Mouse (Mus musculus) ES-CJ7 (cell line): ENCODE results near the gene Siah1a.

Experiments
- DNase-seq: peaks from one replicate; pipeline ENCODE4 v3.0.0; 2011; ENCODE audit warnings: low read depth, low spot score

The Siah1a gene

DNA sequence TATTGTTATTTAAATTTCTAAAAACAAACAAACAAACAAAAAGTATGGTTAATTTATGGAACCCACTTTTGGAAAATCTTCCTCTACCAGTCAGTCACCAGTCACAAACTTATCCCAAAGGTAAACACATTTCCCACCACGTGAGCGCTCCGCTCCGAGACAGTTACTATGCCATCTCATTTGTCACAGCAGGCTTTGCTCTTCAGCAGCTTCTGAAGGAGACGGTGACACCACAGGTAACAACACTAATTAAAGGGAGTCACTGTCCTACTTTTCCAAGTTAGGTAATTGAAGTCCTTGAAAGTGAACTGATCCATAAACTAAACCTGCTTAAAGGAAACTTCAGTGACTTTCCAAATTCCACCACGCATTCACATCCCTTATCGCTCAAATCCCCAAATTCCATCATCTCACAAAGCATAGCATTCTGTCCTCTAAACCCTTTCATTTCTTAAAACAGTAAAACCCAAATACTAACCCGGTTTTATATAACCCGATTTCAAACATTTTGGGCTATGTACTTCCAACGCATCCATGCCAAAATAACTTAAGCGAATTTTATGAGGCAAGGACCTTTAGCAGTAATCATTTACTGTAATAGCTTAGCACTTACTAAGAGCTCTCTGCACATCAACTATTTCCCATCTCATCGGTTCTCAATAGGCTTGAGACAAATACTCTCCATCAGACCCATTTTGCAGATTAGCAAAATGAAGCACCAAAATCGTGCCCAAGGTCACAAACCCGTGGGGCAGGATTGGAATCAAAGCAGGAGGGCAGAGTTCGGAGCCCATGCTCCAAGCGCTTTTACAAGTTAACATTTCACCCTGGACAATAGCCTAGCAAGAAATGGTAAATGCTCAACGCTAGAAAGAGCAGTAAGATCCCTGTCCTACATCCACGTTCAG lies 1.2 kb downstream of the Siah1a start:
- peak; percentile 47 for DNase-seq

DNA sequence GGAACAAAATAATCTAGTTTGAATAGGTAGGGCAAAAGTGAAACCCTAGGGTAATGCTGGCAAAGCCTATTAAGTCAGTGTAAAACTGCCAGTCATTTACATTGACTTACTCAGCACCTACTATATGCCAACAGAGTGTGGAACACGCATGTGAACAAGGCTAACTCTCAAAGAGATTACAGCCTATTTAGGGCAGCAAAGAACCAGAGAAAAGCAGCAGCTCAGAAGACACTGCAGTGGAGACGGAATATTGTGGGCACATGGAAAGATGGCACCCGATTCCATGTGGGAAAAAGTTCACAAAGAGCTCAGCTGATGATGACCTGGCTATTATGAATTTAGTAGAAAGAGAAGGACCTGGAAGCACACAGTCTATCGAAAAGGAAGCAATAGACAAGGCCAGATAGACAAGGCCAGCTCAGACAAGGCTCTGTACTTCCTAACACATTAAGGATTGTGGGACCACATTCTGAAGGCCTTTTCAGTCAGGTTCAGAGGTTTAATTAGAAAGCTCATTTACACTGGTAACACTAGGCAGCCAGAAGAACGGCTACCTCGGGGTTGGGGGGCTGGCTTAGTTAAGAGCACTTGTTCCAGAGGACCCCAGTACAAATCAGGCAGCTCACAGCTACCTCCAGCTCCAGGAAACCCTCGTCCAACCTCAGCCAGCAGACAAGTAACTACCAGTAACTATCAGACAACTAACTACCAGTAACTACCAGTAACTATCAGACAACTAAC lies 3.0 kb downstream of the Siah1a start:
- DNase-seq = no peak

DNA sequence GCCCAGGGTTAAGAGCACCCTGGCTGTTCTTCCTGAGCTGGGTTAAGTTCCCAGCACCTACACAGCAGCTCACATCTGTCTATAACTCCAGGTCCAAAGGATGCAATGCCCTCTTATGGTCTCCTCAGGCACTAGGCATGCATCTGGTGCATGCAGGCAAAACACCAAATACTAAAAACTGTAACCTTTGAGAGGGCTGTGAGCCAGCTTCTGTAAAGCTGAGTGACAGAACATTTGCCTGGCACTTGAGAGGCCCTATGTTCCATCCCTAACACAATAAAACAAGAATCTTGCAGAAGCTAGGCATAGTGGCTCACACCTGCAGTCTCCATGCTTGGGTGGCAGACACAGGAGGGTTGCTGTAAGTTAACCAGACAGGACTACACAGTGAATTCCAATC lies 4.1 kb downstream of the Siah1a start:
- no peak for DNase-seq

DNA sequence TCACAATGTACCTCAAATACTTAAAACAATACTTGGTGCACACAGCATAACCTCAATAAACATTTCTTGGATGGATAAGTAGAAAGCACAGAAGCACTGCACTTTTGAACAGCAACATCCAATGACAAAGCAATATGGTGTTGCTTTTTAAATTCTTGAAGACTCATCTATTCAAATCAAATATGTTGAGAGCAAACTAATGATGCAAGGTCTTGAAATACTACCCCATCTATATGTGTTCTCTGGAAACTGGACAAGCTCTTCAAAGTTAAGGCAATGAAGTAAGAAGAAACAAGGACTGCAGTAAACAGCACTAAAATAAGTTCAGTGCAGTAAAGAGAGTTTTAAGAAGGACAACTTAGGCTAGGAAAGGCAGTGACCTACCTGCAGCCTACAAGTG lies 4.8 kb downstream of the Siah1a start:
- no peak for DNase-seq

DNA sequence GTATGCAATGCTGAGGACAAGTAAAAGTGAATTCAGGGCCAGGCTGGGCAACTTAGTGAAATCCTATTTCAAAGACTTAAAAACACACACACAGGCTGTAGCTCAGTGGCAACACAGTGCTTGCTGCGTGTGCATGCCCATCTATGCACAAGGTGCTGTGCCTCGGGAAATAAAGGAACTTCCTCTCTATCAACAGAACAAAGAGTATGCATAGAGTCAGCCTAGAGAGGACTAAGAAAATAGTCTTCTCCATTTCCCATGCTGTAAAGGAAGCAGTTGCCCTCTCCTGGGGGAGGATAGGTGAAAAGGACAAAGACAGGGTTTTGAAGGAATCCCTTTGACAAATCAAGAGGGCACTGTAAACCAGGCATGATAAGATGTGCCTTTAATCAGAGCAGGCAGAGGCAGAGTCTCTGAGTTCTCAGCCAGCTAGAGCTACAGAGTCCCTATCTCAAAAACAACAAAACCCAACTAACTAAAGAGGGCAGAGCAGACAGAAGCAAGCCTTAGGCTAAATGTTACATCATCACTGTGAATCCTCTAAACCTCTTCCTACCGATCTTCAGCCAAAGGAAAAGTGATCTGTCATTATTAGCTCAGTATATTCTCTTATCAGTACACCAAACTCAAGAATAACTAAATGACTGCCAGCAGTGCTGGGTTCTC lies 10.2 kb downstream of the Siah1a start:
- peak; percentile 55 for DNase-seq

DNA sequence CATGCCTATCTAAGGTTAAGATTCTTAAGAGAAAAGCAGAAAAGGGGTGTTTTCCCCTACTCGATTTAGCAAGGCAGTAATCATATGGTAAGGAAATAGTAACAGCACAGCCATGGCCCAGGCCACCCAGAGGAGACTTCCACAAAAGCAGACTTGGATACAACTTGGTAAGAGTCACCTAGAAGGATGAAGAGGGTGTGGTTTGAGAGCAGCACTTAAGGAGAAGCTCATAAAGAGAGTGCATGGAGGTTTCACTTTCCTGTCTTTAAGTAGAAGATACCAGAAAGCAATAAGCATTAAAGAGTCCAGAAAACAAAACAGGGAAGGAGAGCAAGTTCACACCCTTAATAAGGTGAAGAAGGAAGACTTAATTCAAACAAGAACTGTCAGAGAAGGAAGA lies 10.8 kb downstream of the Siah1a start:
- DNase-seq = no peak

DNA sequence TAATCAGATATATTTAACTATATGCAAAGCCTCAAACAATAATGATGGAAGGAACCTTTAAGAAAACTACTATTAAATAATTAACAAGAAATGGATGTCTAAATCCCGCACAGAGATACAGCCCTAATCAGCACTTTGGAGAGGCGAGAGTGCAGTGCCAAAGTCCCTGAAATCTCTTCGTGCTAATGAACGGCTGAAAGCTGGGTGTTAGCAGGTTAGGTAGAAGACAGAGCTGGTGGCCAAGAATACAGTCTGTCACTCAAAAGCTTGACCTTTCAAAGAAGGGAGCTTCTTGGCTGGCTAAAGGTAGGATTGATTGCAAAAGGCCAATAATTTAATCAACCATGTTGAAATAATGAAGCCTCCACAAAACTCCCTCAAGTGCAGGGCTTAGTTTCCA lies 11.6 kb downstream of the Siah1a start:
- DNase-seq = no peak

DNA sequence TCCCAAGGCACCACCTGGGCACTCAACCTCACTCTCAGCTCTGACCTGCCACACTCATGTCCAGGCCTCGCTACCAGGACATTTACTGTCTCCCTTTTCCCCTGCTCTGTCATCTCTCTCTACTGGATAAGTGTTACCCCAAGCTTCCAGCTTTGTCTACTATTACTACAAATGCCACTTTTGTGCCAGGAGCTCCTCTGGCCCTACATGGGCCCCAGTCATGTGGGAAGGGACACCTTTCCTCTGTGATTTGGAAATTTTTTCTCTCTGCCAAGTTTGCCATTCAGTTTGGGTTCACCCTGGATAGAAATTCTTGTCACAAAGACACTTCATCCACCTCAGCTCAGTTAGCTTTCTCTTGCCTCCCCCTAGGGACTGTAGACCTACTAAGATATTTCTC lies 14.9 kb downstream of the Siah1a start:
- DNase-seq = no peak

DNA sequence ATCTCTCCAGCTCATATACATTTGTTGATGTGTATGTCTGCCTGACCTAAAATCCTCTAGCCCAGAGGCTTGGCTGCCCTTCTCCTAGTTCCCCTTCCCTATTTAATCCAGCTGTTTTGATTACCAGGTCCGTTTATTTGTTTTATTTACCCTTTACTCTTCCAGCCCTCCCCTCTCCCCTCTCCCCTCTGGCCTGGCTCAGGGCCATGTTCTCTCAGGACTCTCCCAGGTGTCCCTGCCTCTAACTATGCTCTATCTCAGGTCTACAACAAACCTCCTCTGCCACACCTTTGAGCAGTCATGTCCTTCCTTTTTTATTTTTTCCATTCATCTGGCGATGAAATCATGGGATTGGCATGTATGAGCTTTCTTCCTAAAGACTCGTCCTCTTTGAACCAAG lies 15.4 kb downstream of the Siah1a start:
- DNase-seq = no peak

DNA sequence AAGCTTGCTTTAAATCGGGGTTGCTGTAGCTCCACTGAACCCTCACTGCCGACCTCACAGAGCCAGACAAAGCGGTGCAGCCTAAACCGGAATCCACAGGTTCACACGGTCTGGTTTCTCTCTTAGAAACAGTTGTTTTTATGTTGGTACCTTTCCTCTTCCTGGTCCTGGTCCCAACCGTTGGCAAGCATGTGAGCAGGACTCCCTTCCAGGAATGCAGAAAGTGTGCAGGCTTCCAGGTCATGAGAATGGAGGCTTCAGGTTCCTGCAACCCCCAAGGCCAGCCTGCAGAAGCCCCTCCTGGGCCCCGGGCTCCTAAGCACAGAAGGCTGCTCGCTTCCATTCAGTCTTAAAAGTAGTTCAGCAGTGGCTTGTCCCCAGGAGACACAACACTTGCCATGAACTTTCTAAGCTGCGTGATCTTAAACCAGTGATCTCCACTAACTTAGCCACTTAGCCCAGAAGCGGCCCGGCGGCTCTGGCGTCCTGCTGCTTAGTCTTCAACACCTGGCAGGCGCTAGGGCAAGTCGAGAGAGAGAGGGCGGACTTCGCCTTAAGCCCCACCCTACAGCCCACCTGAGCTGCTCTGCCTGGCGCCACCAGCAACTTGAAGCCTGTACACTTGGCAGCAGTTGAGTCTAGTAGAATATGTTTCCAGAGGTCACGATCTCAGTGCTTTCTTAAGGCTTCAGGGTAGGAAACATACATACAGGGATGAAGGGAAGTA lies 17.3 kb downstream of the Siah1a start:
- peak; percentile 62 for DNase-seq

DNA sequence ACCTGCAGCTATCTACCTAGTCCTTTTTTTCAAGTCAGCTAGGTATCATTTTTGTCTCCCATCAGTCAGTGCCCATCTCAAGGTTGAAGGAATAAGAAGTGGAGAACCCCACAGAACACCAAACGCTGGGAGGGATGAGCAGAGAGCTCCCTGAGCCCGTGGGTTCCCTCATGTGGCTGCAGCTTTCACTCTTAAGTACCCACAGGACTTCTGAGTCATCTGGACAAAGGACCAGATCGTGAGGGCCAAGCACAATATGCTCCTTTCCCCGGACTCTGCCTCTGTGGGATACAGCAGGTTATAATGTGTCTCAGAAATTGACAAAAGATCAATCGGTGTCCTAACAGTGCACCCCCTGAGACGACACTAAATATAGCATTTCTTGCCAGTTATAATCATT lies 18.8 kb downstream of the Siah1a start:
- DNase-seq = no peak

DNA sequence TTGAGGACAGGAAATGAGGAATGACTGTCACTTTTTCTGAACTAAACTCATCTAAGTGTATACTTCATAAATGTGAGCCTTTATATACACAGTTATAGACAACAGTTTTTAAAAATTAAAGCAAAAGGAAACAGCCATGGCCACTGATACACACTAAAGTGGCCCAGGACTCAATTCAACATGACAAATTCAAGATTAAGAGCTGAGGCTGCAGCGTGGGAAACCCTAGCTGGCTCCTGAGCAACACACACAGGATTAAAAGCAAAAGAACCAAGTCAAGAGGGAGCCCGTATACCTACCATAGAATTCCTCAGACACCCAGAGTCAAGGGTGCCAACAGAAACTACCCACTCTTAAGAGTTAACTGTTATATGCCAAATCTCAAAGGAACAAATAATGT lies 24.2 kb downstream of the Siah1a start:
- no peak for DNase-seq

DNA sequence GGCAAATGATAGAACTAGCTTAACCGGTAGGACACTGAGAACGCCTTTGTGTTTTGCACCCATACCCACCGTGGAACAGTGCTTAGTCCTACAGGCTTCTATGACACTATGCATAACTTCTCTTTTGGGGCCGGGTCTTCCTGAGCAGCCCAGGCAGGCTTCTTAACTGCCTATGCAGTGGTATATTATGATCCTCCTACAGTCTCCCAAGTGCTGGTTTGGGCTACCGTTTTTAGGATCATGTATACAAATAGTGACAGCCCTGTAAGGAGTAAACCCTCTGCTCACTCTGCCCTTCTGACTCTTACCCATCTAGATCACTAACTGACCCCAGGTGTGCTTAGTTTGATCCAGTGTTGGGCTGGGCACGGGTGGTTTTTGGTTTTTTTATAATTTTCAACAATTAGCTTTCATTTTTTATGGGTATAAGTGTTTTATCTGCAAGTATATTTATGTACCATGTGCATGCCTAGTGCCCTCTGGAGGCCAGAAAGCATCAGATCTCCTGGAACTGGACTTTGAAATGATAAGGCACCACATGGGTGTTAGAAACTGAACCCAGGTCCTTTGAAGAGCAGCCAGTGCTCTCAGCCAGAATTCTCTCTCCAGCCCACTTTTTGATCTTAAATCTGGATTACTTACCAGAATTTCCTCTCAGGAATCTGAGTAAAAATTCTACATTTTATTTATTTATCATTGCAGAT lies 24.8 kb downstream of the Siah1a start:
- no peak for DNase-seq

DNA sequence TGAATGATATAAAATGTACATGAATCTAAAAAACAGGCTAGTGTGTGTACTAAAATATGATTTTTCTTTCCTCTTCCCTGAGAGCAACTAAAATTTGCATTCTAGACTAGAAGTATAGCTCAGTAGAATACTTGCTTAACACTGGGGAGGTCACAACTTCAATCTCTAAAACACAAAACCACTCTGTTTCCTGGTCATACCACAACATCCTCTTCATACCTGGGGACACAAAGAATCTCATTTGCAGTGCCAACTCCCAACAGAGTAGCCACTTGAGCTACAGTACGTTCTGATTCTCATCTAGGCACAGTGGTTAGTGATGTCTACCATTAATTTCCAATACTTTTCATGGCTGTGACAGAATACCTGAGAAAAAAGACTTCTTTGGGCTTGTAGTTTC lies 26.4 kb downstream of the Siah1a start:
- DNase-seq = no peak

DNA sequence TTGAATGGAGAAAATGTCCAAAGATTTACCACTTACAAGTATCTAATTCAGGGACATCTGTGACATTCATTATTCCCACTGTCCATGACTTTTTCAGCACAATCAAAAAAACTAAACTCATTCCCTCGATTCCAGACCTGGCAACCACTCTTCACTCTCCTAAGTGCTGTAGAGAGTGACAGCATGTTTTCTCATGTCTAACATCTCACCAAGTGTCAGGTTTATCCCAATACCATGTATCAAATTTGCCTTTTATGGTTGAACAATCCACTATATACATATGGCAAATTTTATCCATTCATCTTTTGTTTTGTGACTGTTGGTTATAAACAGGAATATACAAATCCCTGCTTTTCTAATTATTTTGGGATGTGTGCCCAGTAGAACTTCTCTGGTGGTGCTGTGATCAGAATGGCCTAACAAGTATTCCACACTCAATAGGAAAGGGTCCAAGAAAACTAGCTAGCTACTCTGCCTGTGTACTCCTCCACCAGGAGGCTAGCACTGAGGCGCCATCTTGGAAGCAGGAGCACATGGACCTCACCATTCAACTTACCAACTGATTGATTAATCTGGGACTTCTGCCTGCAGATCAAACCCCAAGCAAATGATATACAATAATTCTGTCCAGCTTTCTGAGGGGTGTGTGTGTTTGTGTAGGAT lies 27.3 kb downstream of the Siah1a start:
- no peak for DNase-seq

DNA sequence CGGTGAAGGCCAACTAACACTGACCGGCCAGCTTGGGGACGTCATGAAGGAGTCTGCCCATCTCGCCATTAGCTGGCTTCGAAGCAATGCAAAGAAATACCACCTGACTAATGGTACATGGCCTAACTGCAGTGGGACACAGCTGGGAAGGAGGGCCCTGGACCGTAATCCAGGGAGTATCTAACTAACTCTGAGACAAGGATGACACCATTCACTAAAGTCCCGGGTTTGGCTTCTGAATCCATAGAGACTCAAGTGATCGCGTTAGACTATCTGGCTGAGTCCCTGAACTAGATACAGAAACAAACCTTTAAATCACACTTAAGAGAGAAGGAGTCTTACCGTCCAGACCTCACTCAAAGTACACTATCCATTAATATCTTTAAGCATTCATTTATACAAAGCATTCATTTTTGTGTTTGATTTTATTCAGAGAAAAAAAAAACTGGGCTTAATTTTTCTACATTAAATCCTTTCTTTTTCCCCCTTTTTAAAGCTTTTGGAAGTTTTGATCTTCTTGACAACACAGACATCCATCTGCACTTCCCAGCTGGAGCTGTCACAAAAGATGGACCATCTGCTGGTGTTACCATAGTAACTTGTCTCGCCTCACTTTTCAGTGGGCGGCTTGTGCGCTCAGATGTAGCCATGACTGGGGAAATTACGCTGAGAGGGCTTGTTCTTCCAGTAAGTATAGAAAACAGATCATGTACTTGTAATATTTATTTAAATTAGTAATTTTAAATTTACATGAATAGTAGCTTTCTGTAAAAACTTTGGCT lies 32.1 kb downstream of the Siah1a start:
- no peak for DNase-seq

DNA sequence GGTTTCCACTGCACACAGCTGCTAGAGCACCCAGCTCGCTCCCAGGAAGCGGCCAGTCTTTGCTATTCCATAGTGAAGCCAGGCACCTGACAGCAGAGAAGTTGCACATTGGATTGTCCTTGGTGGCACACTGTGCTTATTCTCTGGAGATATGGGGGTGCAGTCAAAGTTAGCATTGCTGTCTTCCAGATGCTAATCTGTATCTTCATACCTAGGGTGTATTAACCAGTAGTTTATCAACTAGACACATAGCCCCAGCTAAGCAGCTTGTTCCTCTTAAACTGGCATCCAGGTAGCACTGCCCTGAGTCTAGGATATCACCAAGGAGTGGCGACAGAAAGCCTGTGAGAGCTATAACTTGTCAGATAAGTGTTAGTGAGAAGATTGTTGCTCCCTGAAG lies 33.1 kb downstream of the Siah1a start:
- DNase-seq = no peak

DNA sequence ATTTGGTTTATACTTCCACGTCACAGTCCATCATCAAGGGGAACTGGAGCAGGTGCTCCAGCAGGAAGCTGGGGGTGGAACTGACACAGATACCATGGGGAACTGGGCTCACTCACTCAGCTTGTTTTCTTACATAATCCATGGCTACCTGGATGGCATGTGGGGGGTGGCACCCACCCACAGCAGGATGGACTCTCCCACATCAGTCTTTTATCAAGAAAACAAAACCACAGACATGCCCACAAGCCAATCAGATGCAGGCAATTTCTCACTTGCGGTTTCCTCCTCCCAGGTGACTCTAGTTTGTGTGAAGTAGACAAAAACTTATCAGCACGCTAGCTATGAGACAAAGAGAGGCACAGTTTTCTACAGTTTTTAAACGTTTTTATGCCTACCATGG lies 37.9 kb downstream of the Siah1a start:
- DNase-seq = no peak

DNA sequence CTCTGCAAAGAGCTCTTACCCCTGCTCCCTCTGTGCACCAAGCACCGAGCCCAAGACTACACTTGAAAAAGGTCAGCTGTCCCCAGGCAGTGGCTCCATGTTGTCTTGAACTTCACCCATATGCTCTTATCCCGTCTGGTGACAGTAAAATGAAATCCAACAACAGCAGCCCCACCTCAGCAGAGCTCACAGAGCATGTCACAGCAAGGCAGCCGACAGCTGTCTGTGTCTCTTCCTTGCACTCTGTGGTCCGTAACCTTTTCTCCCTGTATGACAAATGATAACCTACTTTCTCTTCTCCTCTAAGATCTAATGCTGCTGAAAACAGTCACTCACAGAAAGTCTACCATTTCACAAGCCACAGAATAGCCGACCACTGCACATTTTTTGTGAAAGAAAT lies 39.0 kb downstream of the Siah1a start:
- DNase-seq = no peak

DNA sequence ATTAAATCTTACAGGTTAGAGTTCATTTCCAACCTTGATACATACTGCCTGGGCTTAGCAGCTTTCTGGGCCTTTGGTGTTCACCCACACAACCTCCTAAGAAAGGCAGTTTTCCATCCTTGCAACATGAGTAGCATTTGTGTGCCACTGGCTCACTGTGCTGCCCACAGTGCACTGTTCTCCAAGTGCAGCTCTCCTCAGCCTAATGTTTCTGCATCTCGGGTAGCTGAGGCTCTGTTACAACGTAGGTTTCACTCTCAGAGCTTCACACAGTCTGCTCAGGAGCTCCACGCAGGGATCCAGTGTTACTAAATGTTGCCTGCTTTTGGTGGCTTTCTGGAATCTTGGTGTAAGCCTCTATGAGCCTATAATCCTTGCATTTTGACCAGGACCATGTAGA lies 40.4 kb downstream of the Siah1a start:
- DNase-seq = no peak
